Mouse (Mus musculus) embryonic facial prominence, embryonic 10.5 days (tissue): Measurements from ENCODE around the gene Adar. TPM values are rescaled to one million over a fixed set of nuclear protein-coding genes. Genes with fewer than 3 reads are reported as not detected.

ENCODE experiments used
- DNase-seq: peaks from one replicate; pipeline ENCODE4 v3.0.0-alpha.2; 2017; ENCODE audit warnings: low spot score
- H3K27ac ChIP-seq: fragments of 300-500 bp; sonication (generic); replicated peaks from 2 replicates; pipeline ENCODE4 v1.5.1; 2016; ENCODE audit warnings: mild to moderate bottlenecking
- H3K27me3 ChIP-seq: fragments of 300-500 bp; sonication (generic); replicated peaks from 2 replicates; pipeline ENCODE4 v1.6.1; 2016; ENCODE audit warnings: low read depth, mild to moderate bottlenecking; ENCODE audit not compliant: poor library complexity, severe bottlenecking
- H3K36me3 ChIP-seq: fragments of 300-500 bp; sonication (generic); replicated peaks from 2 replicates; pipeline ENCODE4 v1.6.1; 2016; ENCODE audit warnings: mild to moderate bottlenecking, moderate library complexity
- H3K4me1 ChIP-seq: fragments of 300-500 bp; sonication (generic); 2 replicates; pipeline ENCODE4 v1.6.1; 2016
- H3K4me3 ChIP-seq: fragments of 300-500 bp; sonication (generic); 2 replicates; pipeline ENCODE4 v1.5.1; 2016; ENCODE audit warnings: mild to moderate bottlenecking, moderate library complexity
- H3K9me3 ChIP-seq: fragments of 300-500 bp; sonication (generic); 2 replicates; pipeline ENCODE4 v1.6.1; 2016; ENCODE audit warnings: mild to moderate bottlenecking
- WGBS: fragments of 180-500 bp; shearing (Covaris S2); methylation state at CpG from one replicate; pipeline ENCODE4 v1.1.7; 2016; 5-methylcytosine and 5-hydroxymethylcytosine counted together
- polyA plus RNA-seq: library from polyadenylated mRNA; unstranded; fragments of >200 nt; fragmentation: Nextera tagmentation; extraction: Ambion mirVana; gene quantifications from 2 replicates; pipeline ENCODE4 v1.2.1, GENCODE M21; 2016

Gene Adar
- polyA plus RNA-seq, 1 experiment from 2014 or later: 17.5 TPM

DNA sequence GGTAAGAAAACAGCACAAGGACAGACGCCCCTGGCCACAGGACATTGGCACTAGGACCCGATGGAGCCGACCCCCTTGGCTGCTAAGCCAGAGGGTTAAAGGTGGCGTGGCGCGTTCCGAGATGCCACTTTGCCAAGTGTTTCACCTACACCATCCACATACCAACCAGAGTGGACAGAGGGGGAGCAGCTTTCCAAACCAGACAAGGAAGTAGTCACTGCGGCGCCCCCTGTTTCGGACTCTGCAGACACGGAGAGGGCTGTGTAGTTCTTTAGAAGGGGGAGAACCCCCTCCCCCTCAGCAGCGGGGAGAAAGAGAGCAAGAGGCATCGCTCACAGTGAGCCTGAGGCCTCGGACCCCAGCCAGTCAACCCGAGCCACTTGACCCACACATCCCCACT is 88.1 kb downstream of the Adar start:
- H3K27me3 ChIP-seq: no peaks in the 10 kb centered on the region; the same call in 1 of the 2 replicates
- H3K4me1 ChIP-seq: peaks cover 7% of the 10 kb centered on the region
- H3K4me3 ChIP-seq: no peak overlapping the region
- H3K36me3 ChIP-seq: no peaks in the 10 kb centered on the region
- no peak for DNase-seq
- 73% methylated on average over 15 of the region's 15 CpGs for WGBS
- no peak overlapping the region for H3K27ac ChIP-seq
- H3K9me3 ChIP-seq: 0 out of 2 replicates have a peak, but pooled peaks cover 3% of the 10 kb centered on the region

Other genes starting within 250 kb of the Adar start
- gene Kcnn3, start 194.9 kb upstream of the Adar start, polyA plus RNA-seq: 0.62 and 0.88 TPM in 2 replicates
- 3.7 and 4.8 TPM in 2 replicates for gene Chrnb2, start 49.6 kb downstream of the Adar start, polyA plus RNA-seq
- 12.7 and 13.2 TPM in 2 replicates for gene Ube2q1, start 58.6 kb downstream of the Adar start, polyA plus RNA-seq
- gene She, start 116.3 kb downstream of the Adar start, polyA plus RNA-seq: 2.5 and 2.7 TPM in 2 replicates
- 0.41 and 0.61 TPM in 2 replicates for gene Il6ra, start 198.2 kb downstream of the Adar start, polyA plus RNA-seq
- 12.6 and 13.3 TPM in 2 replicates for gene Atp8b2, start 248.5 kb downstream of the Adar start, polyA plus RNA-seq